8 mouse cellular contexts compared by ENCODE assay signal in the genomic region with DNA sequence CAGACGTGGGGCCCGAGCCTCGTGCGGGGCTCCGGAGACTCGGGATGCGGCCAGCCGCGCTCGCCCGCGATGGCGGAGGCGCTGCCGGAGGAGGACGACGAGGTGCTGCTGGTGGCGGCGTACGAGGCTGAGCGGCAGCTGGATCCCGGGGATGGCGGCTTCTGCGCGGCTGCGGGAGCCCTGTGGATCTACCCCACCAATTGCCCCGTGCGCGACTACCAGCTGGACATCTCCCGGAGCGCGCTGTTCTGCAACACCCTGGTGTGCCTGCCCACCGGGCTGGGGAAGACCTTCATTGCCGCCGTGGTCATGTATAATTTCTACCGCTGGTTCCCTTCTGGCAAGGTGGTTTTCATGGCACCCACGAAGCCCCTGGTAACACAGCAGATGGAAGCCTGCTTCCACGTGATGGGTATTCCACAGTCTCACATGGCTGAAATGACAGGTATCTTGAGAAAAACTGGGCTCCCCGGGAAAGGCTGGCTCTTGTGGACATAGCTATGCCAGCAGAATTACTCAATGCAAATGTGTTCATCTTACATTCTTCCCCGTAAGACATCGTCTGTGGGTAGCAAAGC. TPM values are rescaled to one million over a fixed set of nuclear protein-coding genes. Genes with fewer than 3 reads are reported as not detected.
DNase-seq lines count a peak whose midpoint lies in the region; ATAC-seq and TF ChIP-seq lines count a peak whose summit lies in the region.

No protein-coding gene starts in this region.

- no peaks in the 10 kb centered on the region for H3K27me3 ChIP-seq in heart, embryonic 11.5 days (ENCODE audit: control insufficient read depth, insufficient read depth, low read length)
- H3K27me3 ChIP-seq in hindbrain, embryonic 15.5 days = no peaks in the 10 kb centered on the region
- no peaks in the 10 kb centered on the region for H3K27me3 ChIP-seq in midbrain, embryonic 13.5 days

- H3K4me1 ChIP-seq in heart, embryonic 11.5 days (ENCODE audit: control insufficient read depth, insufficient read depth, low read length) = peaks cover 10% of the 10 kb centered on the region; the same call in 1 of the 2 replicates
- H3K4me1 ChIP-seq in bone marrow macrophage, adult 2 months (ENCODE audit: control insufficient read depth, insufficient read depth, low read length) = peaks cover 2% of the 10 kb centered on the region; the same call in 1 of the 2 replicates
- H3K4me1 ChIP-seq in hindbrain, embryonic 15.5 days (replicated peaks) = peaks cover 36% of the 10 kb centered on the region
- H3K4me1 ChIP-seq in midbrain, embryonic 13.5 days (replicated peaks) = peaks cover 45% of the 10 kb centered on the region

- no peak; the same call in 1 of the 2 replicates for ATAC-seq in heart, embryonic 11.5 days (replicated peaks; ENCODE audit: insufficient number of reproducible peaks, low FRiP score, low TSS enrichment)
- ATAC-seq in hindbrain, embryonic 15.5 days (ENCODE audit: low FRiP score, low read depth) = 0 out of 2 replicates have a peak, but pooled peaks have one; percentile 8
- ATAC-seq in midbrain, embryonic 13.5 days = peak; percentile 9; the same call in 1 of the 2 replicates
- ATAC-seq in cerebellum, adult (ENCODE audit: insufficient number of reproducible peaks, low FRiP score, low TSS enrichment) = no peak

- H3K27ac ChIP-seq in heart, embryonic 11.5 days (ENCODE audit: low read depth, low read length) = peak overlapping the region; percentile 84
- H3K27ac ChIP-seq in bone marrow macrophage, adult 2 months (ENCODE audit: insufficient read depth, low read depth, low read length) = no peak overlapping the region
- H3K27ac ChIP-seq in hindbrain, embryonic 15.5 days (replicated peaks) = peak overlapping the region; percentile 98
- H3K27ac ChIP-seq in midbrain, embryonic 13.5 days = peak overlapping the region; percentile 92

- peak overlapping the region; percentile 83 for H3K9ac ChIP-seq in heart, embryonic 11.5 days (ENCODE audit: low read depth, low read length)
- peak overlapping the region; percentile 88 for H3K9ac ChIP-seq in hindbrain, embryonic 15.5 days
- peak overlapping the region; percentile 90 for H3K9ac ChIP-seq in midbrain, embryonic 13.5 days (replicated peaks)

- no peaks in the 10 kb centered on the region for H3K9me3 ChIP-seq in heart, embryonic 11.5 days (replicated peaks; ENCODE audit: control insufficient read depth, low read length)
- H3K9me3 ChIP-seq in hindbrain, embryonic 15.5 days = no peaks in the 10 kb centered on the region
- no peaks in the 10 kb centered on the region for H3K9me3 ChIP-seq in midbrain, embryonic 13.5 days

- under 1% methylated on average over 41 of the region's 41 CpGs for WGBS in heart, embryonic 11.5 days (ENCODE audit: insufficient replicate concordance)
- WGBS in hindbrain, embryonic 15.5 days = under 1% methylated on average over 41 of the region's 41 CpGs
- WGBS in midbrain, embryonic 13.5 days = under 1% methylated on average over 41 of the region's 41 CpGs

- H3K4me2 ChIP-seq in heart, embryonic 11.5 days = peak overlapping the region; percentile 95
- peak overlapping the region; percentile 88 for H3K4me2 ChIP-seq in hindbrain, embryonic 15.5 days
- peak overlapping the region; percentile 88 for H3K4me2 ChIP-seq in midbrain, embryonic 13.5 days (replicated peaks)

- no peak for TF ChIP-seq POLR2A in bone marrow macrophage, adult 2 months (IDR thresholded peaks at IDR 0.05; ENCODE audit: borderline replicate concordance, low read depth, low read length)

- no peaks in the 10 kb centered on the region for H3K36me3 ChIP-seq in heart, embryonic 11.5 days (ENCODE audit: control insufficient read depth, insufficient read depth, low read length)
- 0 out of 2 replicates have a peak, but pooled peaks cover 9% of the 10 kb centered on the region for H3K36me3 ChIP-seq in hindbrain, embryonic 15.5 days
- H3K36me3 ChIP-seq in midbrain, embryonic 13.5 days = peaks cover 8% of the 10 kb centered on the region

- TF ChIP-seq CTCF in bone marrow macrophage, adult 2 months (IDR thresholded peaks at IDR 0.05; ENCODE audit: low read depth, low read length) = no peak

- peak overlapping the region; percentile 90 for H3K4me3 ChIP-seq in heart, embryonic 11.5 days (ENCODE audit: low read depth, low read length)
- peak overlapping the region; percentile 84 for H3K4me3 ChIP-seq in bone marrow macrophage, adult 2 months (ENCODE audit: insufficient read depth, low read length)
- peak overlapping the region; percentile 92 for H3K4me3 ChIP-seq in hindbrain, embryonic 15.5 days
- H3K4me3 ChIP-seq in midbrain, embryonic 13.5 days (replicated peaks) = peak overlapping the region; percentile 86

- no peak for DNase-seq in heart, adult 11 months
- peak; percentile 49 for DNase-seq in 3T3-L1 (ENCODE audit: low read depth, low spot score)
- no peak for DNase-seq in T-cell, adult 2 months (ENCODE audit: low spot score)

RNA-seq across cellular contexts. Expression of gene Fancm, which starts 0.4 kb away (rescaled TPM):
- 7.8 and 9.7 TPM in 2 replicates for polyA plus RNA-seq in heart, embryonic 11.5 days (2014; fragmentation: Nextera tagmentation; extraction: Ambion mirVana)
- polyA plus RNA-seq in bone marrow macrophage, adult 2 months (2012; ENCODE audit: insufficient read depth, insufficient read length, missing spikeins) = 7.0 and 7.6 TPM in 2 replicates
- 6.3 and 7.2 TPM in 2 replicates for polyA plus RNA-seq in hindbrain, embryonic 15.5 days (2015; fragmentation: Nextera tagmentation; extraction: Ambion mirVana)
- 8.9 and 11.5 TPM in 2 replicates for polyA plus RNA-seq in midbrain, embryonic 13.5 days (2015; fragmentation: Nextera tagmentation; extraction: Ambion mirVana)

RNA-seq across cellular contexts. Expression of gene Fkbp3, which starts 2.0 kb away (rescaled TPM):
- polyA plus RNA-seq in heart, embryonic 11.5 days (2014; fragmentation: Nextera tagmentation; extraction: Ambion mirVana) = 504 and 510 TPM in 2 replicates
- polyA plus RNA-seq in bone marrow macrophage, adult 2 months (2012; ENCODE audit: insufficient read depth, insufficient read length, missing spikeins) = 62.2 and 74.3 TPM in 2 replicates
- 397 and 473 TPM in 2 replicates for polyA plus RNA-seq in hindbrain, embryonic 15.5 days (2015; fragmentation: Nextera tagmentation; extraction: Ambion mirVana)
- 520 and 590 TPM in 2 replicates for polyA plus RNA-seq in midbrain, embryonic 13.5 days (2015; fragmentation: Nextera tagmentation; extraction: Ambion mirVana)

RNA-seq across cellular contexts. Expression of gene Prpf39, which starts 39.7 kb away (rescaled TPM):
- 40.0 and 46.5 TPM in 2 replicates for polyA plus RNA-seq in heart, embryonic 11.5 days (2014; fragmentation: Nextera tagmentation; extraction: Ambion mirVana)
- 59.0 and 70.6 TPM in 2 replicates for polyA plus RNA-seq in bone marrow macrophage, adult 2 months (2012; ENCODE audit: insufficient read depth, insufficient read length, missing spikeins)
- polyA plus RNA-seq in hindbrain, embryonic 15.5 days (2015; fragmentation: Nextera tagmentation; extraction: Ambion mirVana) = 41.2 and 45.3 TPM in 2 replicates
- polyA plus RNA-seq in midbrain, embryonic 13.5 days (2015; fragmentation: Nextera tagmentation; extraction: Ambion mirVana) = 55.0 and 56.9 TPM in 2 replicates

Comparison
In these comparisons a context has a peak if more than half of its experiments do, and no peak if none do; other contexts are left out.
1. ATAC-seq: peak in hindbrain, embryonic 15.5 days (single experiment) and midbrain, embryonic 13.5 days (single experiment); none in heart, embryonic 11.5 days (single experiment) and cerebellum, adult (single experiment).
2. Peak in every context shown above with its lines, with median percentiles within 50 percentile points of each other: H3K4me2 ChIP-seq, H3K4me3 ChIP-seq and H3K9ac ChIP-seq.